Mouse (Mus musculus) gastrocnemius, adult 2 months (tissue): ENCODE measurements around the gene Ppp1r3g. TPM values are rescaled to one million over a fixed set of nuclear protein-coding genes. Genes with fewer than 3 reads are reported as not detected.

ENCODE experiments used
- DNase-seq: peaks from one replicate; pipeline ENCODE4 v3.0.0; 2022
- H3K27ac ChIP-seq: fragments of 200-600 bp; 2 replicates; pipeline ENCODE4 v1.8.1; 2022; ENCODE audit warnings: mild to moderate bottlenecking
- H3K4me3 ChIP-seq: fragments of 200-600 bp; 2 replicates; pipeline ENCODE4 v1.8.1; 2022; ENCODE audit warnings: mild to moderate bottlenecking, moderate library complexity
- CTCF ChIP-seq: fragments of 200-600 bp; IDR thresholded peaks from 2 replicates; pipeline ENCODE4 v1.8.1; 2022; ENCODE audit warnings: antibody characterized with exemption, mild to moderate bottlenecking, moderate library complexity
- intact Hi-C: fragments of 180-260 bp; cut with DNase I; formaldehyde crosslinking; loops from one replicate; pipeline ENCODE4 v1.15.1; 2025
- long read RNA-seq, 2 experiments: library from polyadenylated mRNA; stranded (forward); transcript quantifications; one replicate each; pipeline ENCODE4 v2.0.0; 2021
- total RNA-seq, 2 experiments: library from RNA; stranded (reverse); gene quantifications; 2 replicates each; pipeline ENCODE4 v1.2.3; 2021

Gene Ppp1r3g
- not detected for total RNA-seq
- long read RNA-seq, experiment 1, result 0 reads
- long read RNA-seq, experiment 2, result 0 reads

- Histone ChIP-seq H3K4me3 (no peak within 1 kb of the TSS), H3K27ac (no peak within 1 kb of the TSS)
- no peak for TF ChIP-seq CTCF
- no peak for DNase-seq
- intact Hi-C loops, result loop anchor here (10.0 kb wide), 1 partner anchor 934 kb away; the partner anchor contains the start of gene Eci2
Observed at GRCm38 (mm10) chr13:35958539-35958938, at the start of gene Ppp1r3g. TSS of gene Ppp1r3g (plus strand) at chr13:35958839.

- Histone ChIP-seq H3K27ac (no peak overlapping the region), H3K4me3 (no peak overlapping the region)
- intact Hi-C loops, result no loop called here
- DNase-seq, result no peak
- no peak for TF ChIP-seq CTCF
Observed at GRCm38 (mm10) chr13:35911476-35911875, 47.2 kb upstream of the Ppp1r3g start.

GRCm38 (mm10) chr13:35937991-35938390, 20.6 kb upstream of the Ppp1r3g start:
- no peak overlapping the region for H3K27ac ChIP-seq
- intact Hi-C loops, result no loop called here
- H3K4me3 ChIP-seq, result no peak overlapping the region
- no peak for DNase-seq
- no peak for TF ChIP-seq CTCF

GRCm38 (mm10) chr13:35939871-35940665, 18.6 kb upstream of the Ppp1r3g start:
- no peak overlapping the region for H3K4me3 ChIP-seq
- TF ChIP-seq CTCF, result no peak
- no peak for DNase-seq
- intact Hi-C loops, result no loop called here
- no peak overlapping the region for H3K27ac ChIP-seq

GRCm38 (mm10) chr13:35940934-35941333, 17.7 kb upstream of the Ppp1r3g start:
- Histone ChIP-seq H3K4me3 (no peak overlapping the region), H3K27ac (no peak overlapping the region)
- DNase-seq, result no peak
- no peak for TF ChIP-seq CTCF
- intact Hi-C loops, result no loop called here

- H3K4me3 ChIP-seq, result no peak overlapping the region
- TF ChIP-seq CTCF, result no peak
- intact Hi-C loops, result no loop called here
- no peak for DNase-seq
- no peak overlapping the region for H3K27ac ChIP-seq
Observed at GRCm38 (mm10) chr13:35946659-35947353, 11.8 kb upstream of the Ppp1r3g start.

- peak; percentile 79 for DNase-seq
- H3K4me3 ChIP-seq, result no peak overlapping the region
- peak; percentile 96 for TF ChIP-seq CTCF
- intact Hi-C loops, result no loop called here
- no peak overlapping the region for H3K27ac ChIP-seq
Observed at GRCm38 (mm10) chr13:35947354-35948000, 11.2 kb upstream of the Ppp1r3g start.

GRCm38 (mm10) chr13:35949814-35950455, 8.7 kb upstream of the Ppp1r3g start:
- DNase-seq, result no peak
- no peak for TF ChIP-seq CTCF
- Histone ChIP-seq H3K27ac (no peak overlapping the region), H3K4me3 (no peak overlapping the region)
- intact Hi-C loops, result loop anchor here (10.0 kb wide), 1 partner anchor 925 kb away; the partner anchor contains the start of gene Eci2

GRCm38 (mm10) chr13:35959391-35960067, 890 bp downstream of the Ppp1r3g start:
- H3K4me3 ChIP-seq, result no peak overlapping the region
- no peak for DNase-seq
- TF ChIP-seq CTCF, result no peak
- no peak overlapping the region for H3K27ac ChIP-seq
- intact Hi-C loops, result loop anchor here (10.0 kb wide), 1 partner anchor 935 kb away; the partner anchor contains the start of gene Eci2

- no peak for TF ChIP-seq CTCF
- no peak overlapping the region for H3K27ac ChIP-seq
- intact Hi-C loops, result no loop called here
- DNase-seq, result no peak
- no peak overlapping the region for H3K4me3 ChIP-seq
Observed at GRCm38 (mm10) chr13:35963583-35963982, 4.9 kb downstream of the Ppp1r3g start.

- Histone ChIP-seq H3K27ac (no peak overlapping the region), H3K4me3 (peak overlapping the region; percentile 80)
- DNase-seq, result no peak
- no peak for TF ChIP-seq CTCF
- intact Hi-C loops, result no loop called here
Observed at GRCm38 (mm10) chr13:35967690-35968089, 9.1 kb downstream of the Ppp1r3g start.
